Mouse (Mus musculus): ENCODE data around the gene Ttc13. TPM values are rescaled to one million over a fixed set of nuclear protein-coding genes. Genes with fewer than 3 reads are reported as not detected.
A peak's percentile ranks its signal among the peaks of the same experiment; 100 is the strongest.

The Ttc13 gene
- polyA plus RNA-seq, 1 experiment from 2014 or later = 19.0 TPM

GRCm38 (mm10) chr8:124681077-124681791 lies 40.5 kb downstream of the Ttc13 start:
- H3K36me3 ChIP-seq (ENCODE audit: control insufficient read depth, insufficient read depth) = peaks cover 55% of the 10 kb centered on the region; the same call in 1 of the 2 replicates
- no peaks in the 10 kb centered on the region for H3K27me3 ChIP-seq (replicated peaks; ENCODE audit: control insufficient read depth, insufficient read depth, low read length)
- no peak overlapping the region for H3K9ac ChIP-seq (ENCODE audit: low read depth, low read length)
- ATAC-seq = no peak
- H3K4me1 ChIP-seq (replicated peaks; ENCODE audit: control insufficient read depth, insufficient read depth, low read length) = no peaks in the 10 kb centered on the region
- H3K9me3 ChIP-seq (ENCODE audit: control insufficient read depth) = no peaks in the 10 kb centered on the region
- TF ChIP-seq CTCF (IDR thresholded peaks at IDR 0.05; ENCODE audit: low read depth) = no peak
- H3K27ac ChIP-seq (ENCODE audit: low read depth, low read length) = no peak overlapping the region
- 82% methylated on average over 10 of the region's 10 CpGs for WGBS
- H3K4me2 ChIP-seq (replicated peaks; ENCODE audit: low read depth) = no peak overlapping the region
- no peak overlapping the region for H3K4me3 ChIP-seq (ENCODE audit: low read depth, low read length)

GRCm38 (mm10) chr8:124678246-124678645 lies 43.5 kb downstream of the Ttc13 start:
- Histone ChIP-seq H3K27ac (ENCODE audit: low read depth, low read length) (no peak overlapping the region), H3K4me2 (replicated peaks; ENCODE audit: low read depth) (no peak overlapping the region), H3K9ac (ENCODE audit: low read depth, low read length) (no peak overlapping the region), H3K4me1 (replicated peaks; ENCODE audit: control insufficient read depth, insufficient read depth, low read length) (no peaks in the 10 kb centered on the region), H3K4me3 (ENCODE audit: low read depth, low read length) (no peak overlapping the region), H3K36me3 (ENCODE audit: control insufficient read depth, insufficient read depth) (peaks cover 42% of the 10 kb centered on the region; the same call in 1 of the 2 replicates), H3K27me3 (replicated peaks; ENCODE audit: control insufficient read depth, insufficient read depth, low read length) (no peaks in the 10 kb centered on the region), H3K9me3 (ENCODE audit: control insufficient read depth) (no peaks in the 10 kb centered on the region)
- WGBS = 93% methylated on average over 13 of the region's 13 CpGs
- no peak for TF ChIP-seq CTCF (IDR thresholded peaks at IDR 0.05; ENCODE audit: low read depth)
- no peak for ATAC-seq

DNA sequence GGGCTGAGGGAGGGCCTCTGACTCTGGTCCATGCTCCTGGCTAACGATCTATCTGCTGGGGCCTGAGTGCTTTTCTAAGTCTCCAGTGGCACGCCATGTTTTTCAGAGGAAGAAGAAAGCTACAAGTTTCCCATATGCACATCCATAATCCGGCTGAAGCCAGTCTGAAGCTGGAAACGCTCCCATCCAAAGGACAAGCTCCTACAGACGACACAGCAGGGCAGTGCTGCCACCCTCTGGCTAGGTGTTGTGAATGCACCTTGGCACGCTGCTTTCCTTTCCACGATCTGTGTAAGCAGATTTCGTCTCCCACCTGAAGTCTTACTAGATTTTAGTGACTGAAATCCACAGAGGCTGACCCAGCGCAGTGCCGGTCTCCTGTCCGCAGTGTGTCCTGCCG lies 44.3 kb downstream of the Ttc13 start:
- WGBS = 50% methylated on average over 12 of the region's 12 CpGs
- peak; percentile 99 for TF ChIP-seq CTCF (IDR thresholded peaks at IDR 0.05; ENCODE audit: low read depth)
- H3K27me3 ChIP-seq (replicated peaks; ENCODE audit: control insufficient read depth, insufficient read depth, low read length) = no peaks in the 10 kb centered on the region
- no peak overlapping the region for H3K4me2 ChIP-seq (replicated peaks; ENCODE audit: low read depth)
- H3K36me3 ChIP-seq (ENCODE audit: control insufficient read depth, insufficient read depth) = peaks cover 43% of the 10 kb centered on the region
- no peak overlapping the region for H3K9ac ChIP-seq (ENCODE audit: low read depth, low read length)
- no peak overlapping the region for H3K27ac ChIP-seq (ENCODE audit: low read depth, low read length)
- H3K4me1 ChIP-seq (replicated peaks; ENCODE audit: control insufficient read depth, insufficient read depth, low read length) = no peaks in the 10 kb centered on the region
- H3K9me3 ChIP-seq (ENCODE audit: control insufficient read depth) = no peaks in the 10 kb centered on the region
- no peak overlapping the region for H3K4me3 ChIP-seq (ENCODE audit: low read depth, low read length)
- peak; percentile 63 for ATAC-seq

DNA sequence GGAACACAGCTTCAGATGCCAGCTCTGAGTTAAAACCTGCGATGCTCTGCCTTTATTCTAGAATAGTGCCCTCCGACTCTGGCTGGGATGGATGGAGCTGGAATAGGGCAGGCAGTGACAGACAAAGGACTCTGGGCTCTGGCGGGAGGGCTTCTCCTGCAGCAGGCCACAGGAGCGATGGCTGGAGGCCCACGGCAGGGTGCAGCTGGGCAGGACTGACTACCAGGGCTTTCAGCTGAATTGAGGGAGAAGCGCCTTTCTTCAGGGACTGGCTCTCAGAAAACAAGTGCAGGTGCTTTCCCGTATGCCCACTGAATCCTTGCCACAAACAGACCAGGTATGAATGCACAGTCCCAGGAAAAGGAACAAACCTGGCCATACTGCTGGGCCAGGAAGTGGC lies 44.7 kb downstream of the Ttc13 start:
- no peak overlapping the region for H3K4me2 ChIP-seq (replicated peaks; ENCODE audit: low read depth)
- no peak overlapping the region for H3K27ac ChIP-seq (ENCODE audit: low read depth, low read length)
- no peak overlapping the region for H3K9ac ChIP-seq (ENCODE audit: low read depth, low read length)
- peaks cover 43% of the 10 kb centered on the region for H3K36me3 ChIP-seq (ENCODE audit: control insufficient read depth, insufficient read depth)
- no peak for TF ChIP-seq CTCF (IDR thresholded peaks at IDR 0.05; ENCODE audit: low read depth)
- H3K9me3 ChIP-seq (ENCODE audit: control insufficient read depth) = no peaks in the 10 kb centered on the region
- H3K4me3 ChIP-seq (ENCODE audit: low read depth, low read length) = no peak overlapping the region
- 94% methylated on average over 7 of the region's 7 CpGs for WGBS
- H3K4me1 ChIP-seq (replicated peaks; ENCODE audit: control insufficient read depth, insufficient read depth, low read length) = no peaks in the 10 kb centered on the region
- no peak for ATAC-seq
- H3K27me3 ChIP-seq (replicated peaks; ENCODE audit: control insufficient read depth, insufficient read depth, low read length) = no peaks in the 10 kb centered on the region

DNA sequence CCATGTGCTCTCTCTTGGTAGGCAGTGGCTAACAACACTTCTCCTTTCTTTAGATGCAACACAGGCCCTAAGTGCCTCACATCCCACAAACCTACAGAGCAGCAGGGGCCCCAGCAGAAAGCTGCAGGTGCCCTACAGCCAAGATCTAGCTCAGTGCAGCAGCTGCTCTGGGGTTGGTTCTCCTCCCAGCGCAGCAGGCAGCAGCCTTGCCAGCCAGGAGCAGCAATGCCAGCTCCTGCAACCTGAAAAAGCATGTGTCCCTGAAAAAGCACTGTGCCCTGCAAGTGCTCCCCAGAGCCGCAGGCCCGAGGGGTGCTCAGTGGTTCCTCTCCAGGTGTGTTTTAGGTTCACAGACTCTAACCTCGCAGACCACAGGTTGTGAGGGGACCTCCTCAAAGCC lies 45.1 kb downstream of the Ttc13 start:
- TF ChIP-seq CTCF (IDR thresholded peaks at IDR 0.05; ENCODE audit: low read depth) = no peak
- Histone ChIP-seq H3K27ac (ENCODE audit: low read depth, low read length) (no peak overlapping the region), H3K4me1 (replicated peaks; ENCODE audit: control insufficient read depth, insufficient read depth, low read length) (no peaks in the 10 kb centered on the region), H3K9ac (ENCODE audit: low read depth, low read length) (no peak overlapping the region), H3K4me3 (ENCODE audit: low read depth, low read length) (no peak overlapping the region), H3K9me3 (ENCODE audit: control insufficient read depth) (no peaks in the 10 kb centered on the region), H3K4me2 (replicated peaks; ENCODE audit: low read depth) (no peak overlapping the region), H3K27me3 (replicated peaks; ENCODE audit: control insufficient read depth, insufficient read depth, low read length) (no peaks in the 10 kb centered on the region), H3K36me3 (ENCODE audit: control insufficient read depth, insufficient read depth) (peaks cover 41% of the 10 kb centered on the region)
- WGBS = 95% methylated on average over 4 of the region's 4 CpGs
- ATAC-seq = no peak

GRCm38 (mm10) chr8:124672345-124672744 lies 49.4 kb downstream of the Ttc13 start:
- Histone ChIP-seq H3K9me3 (ENCODE audit: control insufficient read depth) (no peaks in the 10 kb centered on the region), H3K27me3 (replicated peaks; ENCODE audit: control insufficient read depth, insufficient read depth, low read length) (no peaks in the 10 kb centered on the region), H3K9ac (ENCODE audit: low read depth, low read length) (no peak overlapping the region), H3K27ac (ENCODE audit: low read depth, low read length) (no peak overlapping the region), H3K4me2 (replicated peaks; ENCODE audit: low read depth) (no peak overlapping the region), H3K36me3 (ENCODE audit: control insufficient read depth, insufficient read depth) (peaks cover 30% of the 10 kb centered on the region), H3K4me3 (ENCODE audit: low read depth, low read length) (no peak overlapping the region), H3K4me1 (replicated peaks; ENCODE audit: control insufficient read depth, insufficient read depth, low read length) (no peaks in the 10 kb centered on the region)
- ATAC-seq = no peak
- WGBS = 93% methylated on average over 2 of the region's 2 CpGs
- no peak for TF ChIP-seq CTCF (IDR thresholded peaks at IDR 0.05; ENCODE audit: low read depth)

All from intestine, postnatal 0 days (tissue).